Mouse (Mus musculus): Measurements from ENCODE around the gene Pmepa1.

The Pmepa1 gene

DNA sequence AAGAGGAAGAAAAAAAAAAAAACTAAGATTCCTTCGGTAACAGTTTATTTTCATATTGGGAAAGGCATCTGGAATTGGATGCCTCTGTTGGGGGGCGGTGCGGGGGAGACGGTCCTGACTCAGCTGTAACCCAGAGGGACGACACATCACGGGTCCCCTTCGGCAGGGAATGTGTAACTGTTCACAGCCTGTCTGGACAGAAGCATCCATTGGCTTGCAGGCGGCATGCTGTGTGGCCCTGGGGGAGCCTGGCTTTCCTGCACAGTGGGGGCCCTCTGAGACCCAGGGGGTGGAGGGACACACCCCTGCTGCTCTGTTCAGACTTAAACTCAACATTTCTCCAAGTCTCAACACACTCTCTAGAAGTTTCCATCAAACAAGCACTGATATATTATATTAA, 49.5 kb downstream of the Pmepa1 start:
- no peak for DNase-seq (ENCODE audit: extremely low read depth, low read depth)

- DNase-seq (ENCODE audit: extremely low read depth, low read depth): no peak
These were observed 50.4 kb downstream of the Pmepa1 start for GRCm38 (mm10) chr2:173225906-173226305.

DNA sequence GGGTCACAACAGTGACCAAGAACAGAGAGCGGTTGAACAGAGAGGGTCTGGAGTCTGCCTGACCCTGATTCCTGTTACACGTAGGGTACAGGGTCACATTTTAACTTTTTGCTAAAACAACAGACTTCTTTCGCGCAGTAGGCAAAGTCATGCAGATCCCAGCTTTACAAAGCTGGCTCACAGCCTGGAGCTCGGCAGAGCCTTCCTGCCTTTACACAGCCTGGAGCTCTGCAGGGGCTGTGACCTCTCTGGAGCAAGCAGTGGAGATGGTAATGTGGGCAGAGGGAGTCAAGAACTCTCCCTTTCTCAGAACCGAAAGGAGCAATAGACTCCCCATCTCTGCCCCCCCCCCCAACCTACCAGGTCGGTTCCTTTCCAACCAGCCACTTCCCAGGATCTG, 51.5 kb downstream of the Pmepa1 start:
- no peak for DNase-seq (ENCODE audit: extremely low read depth, low read depth)

DNA sequence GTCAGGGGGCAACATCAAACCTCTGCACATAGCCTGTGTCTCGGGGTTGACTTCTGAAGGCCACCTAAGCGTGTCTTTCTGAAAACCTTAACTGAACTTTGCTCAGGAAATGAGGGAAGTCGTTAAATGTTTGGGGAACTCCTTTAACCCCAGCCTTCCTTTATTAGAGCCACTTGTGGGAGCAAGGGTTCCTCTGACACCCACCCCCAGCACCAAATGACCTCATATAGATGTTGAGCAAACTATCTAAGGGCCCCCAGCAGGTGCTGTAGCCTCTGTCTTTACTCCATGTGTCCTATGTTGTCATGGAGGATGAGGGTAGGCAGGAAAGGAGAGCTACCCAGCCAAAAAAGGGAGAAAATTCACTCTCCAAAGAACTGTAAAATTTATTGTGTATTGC, 52.2 kb downstream of the Pmepa1 start:
- DNase-seq (ENCODE audit: extremely low read depth, low read depth): no peak

DNA sequence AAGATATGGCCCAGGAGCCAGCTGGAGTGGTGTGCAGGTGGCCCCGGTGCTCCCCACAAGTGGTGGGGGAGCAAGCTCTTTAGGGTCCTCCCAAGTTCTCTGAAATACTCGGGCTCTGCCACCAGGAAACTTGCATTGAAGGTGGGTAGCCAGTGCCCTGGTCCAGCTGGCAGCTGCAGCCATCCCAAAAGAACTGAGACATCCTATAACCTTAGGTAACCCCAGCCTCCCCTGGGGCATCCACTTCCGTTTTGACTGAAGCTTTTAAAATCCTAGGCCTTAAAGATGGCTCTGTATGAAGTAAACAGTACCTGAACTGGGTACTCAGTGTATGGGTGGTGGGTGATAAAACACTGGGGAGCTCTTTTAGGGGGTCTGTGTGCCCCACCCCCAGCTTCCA, 52.8 kb downstream of the Pmepa1 start:
- DNase-seq (ENCODE audit: extremely low read depth, low read depth): no peak

GRCm38 (mm10) chr2:173220754-173221153, 55.6 kb downstream of the Pmepa1 start:
- no peak for DNase-seq (ENCODE audit: extremely low read depth, low read depth)

- no peak for DNase-seq (ENCODE audit: extremely low read depth, low read depth)
These were observed 56.9 kb downstream of the Pmepa1 start for GRCm38 (mm10) chr2:173219256-173219954.

DNA sequence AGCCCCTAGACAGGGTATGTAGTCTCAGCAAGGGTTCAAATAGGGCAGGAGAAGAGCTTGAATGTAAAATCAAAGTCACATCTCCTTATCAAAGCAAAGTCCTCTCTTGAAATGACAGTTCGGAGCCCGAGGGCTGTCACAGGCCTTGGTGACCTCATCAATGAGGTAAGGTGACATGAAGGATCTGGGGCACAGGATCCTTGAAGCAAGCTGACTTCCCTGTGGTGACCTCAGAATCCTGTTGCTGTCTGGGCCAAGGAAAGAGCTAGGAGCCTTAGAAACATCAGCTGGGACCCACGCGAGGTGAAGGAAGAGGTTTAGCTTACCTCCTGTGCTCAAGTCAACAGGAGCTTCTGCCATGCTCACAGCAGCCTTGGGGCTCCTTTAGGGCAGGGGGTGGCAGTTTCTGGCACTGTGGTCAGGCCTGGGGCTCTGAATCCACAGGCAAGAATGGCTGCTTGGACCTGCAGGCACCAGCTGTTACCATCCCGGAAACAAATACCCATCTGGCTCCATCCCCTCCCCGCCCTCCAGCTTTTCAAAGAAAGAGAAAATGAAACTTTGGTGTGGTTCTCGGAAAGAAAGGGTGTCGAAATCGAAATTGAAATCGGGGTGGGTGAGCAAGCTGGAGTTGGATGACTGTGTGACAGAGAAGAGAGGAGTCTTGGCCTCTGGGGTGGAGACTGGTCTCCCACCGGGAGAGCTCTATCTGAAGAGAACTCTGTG, 57.8 kb downstream of the Pmepa1 start, which contains the start of gene Zbp1:
Zbp1 (minus strand) TSS at position 508 of the 726 bp plus-strand sequence.
- DNase-seq (ENCODE audit: extremely low read depth, low read depth): no peak

- no peak for DNase-seq (ENCODE audit: extremely low read depth, low read depth)
These were observed 58.5 kb downstream of the Pmepa1 start for GRCm38 (mm10) chr2:173217763-173218258.

DNA sequence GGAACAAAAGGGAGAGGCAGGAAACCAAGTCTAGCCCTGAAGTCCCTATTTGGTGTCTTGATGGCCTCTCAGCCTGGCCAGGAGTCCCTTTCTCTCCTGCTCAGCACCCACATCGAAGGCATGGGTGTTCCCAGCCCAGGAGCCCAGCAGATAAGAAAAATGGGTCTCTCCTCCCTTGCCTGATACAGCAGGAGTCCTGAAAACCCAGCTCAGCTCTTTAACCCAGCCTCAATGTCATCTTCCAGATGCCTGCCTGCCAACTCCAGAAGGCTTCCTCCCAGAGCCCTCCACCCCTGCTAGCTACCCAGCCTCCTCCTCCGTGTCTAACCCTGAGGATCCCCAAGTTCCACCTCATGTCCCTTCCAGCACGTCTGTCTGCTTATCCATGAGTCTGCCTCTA, 59.1 kb downstream of the Pmepa1 start:
- DNase-seq (ENCODE audit: extremely low read depth, low read depth): no peak

DNA sequence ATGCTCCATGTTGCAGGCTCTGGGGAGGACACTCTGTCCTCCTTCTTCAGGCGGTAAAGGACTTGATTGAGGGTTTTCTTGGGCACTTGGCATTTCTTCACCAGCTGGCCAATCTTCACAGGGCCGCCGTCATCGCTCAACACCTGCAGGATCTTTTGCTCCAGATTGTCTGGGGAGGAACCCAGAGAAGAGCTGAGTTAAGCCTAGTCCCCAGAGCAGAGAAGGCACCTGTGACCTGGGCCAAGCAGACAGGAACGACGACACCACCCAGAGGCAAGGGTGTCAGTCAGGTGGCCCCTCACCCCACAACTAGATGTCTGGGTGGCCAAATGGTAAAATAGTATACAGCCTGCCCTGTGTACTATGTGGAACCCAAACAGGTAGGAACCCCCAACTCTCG, 59.5 kb downstream of the Pmepa1 start:
- DNase-seq (ENCODE audit: extremely low read depth, low read depth): no peak

DNA sequence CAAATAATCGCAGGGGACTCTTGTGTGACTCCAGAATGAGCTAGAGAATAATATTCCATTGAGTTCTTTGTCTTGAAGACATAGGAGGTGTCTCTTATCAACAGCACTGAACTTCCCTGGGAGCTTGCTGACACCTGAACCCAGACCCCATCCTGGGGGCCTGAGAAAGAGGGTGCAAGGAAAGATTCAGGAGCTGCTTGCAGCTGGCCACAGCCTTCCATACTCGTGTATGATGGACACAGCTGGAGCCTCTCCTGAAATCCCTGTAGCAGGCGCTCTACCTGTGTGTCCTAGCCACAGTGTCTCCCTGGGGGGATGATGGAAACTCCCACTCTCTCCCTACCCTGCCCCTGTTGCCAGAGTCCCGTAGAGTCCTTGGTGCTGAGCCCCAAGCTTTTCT, 64.1 kb downstream of the Pmepa1 start:
- DNase-seq (ENCODE audit: extremely low read depth, low read depth): no peak

DNA sequence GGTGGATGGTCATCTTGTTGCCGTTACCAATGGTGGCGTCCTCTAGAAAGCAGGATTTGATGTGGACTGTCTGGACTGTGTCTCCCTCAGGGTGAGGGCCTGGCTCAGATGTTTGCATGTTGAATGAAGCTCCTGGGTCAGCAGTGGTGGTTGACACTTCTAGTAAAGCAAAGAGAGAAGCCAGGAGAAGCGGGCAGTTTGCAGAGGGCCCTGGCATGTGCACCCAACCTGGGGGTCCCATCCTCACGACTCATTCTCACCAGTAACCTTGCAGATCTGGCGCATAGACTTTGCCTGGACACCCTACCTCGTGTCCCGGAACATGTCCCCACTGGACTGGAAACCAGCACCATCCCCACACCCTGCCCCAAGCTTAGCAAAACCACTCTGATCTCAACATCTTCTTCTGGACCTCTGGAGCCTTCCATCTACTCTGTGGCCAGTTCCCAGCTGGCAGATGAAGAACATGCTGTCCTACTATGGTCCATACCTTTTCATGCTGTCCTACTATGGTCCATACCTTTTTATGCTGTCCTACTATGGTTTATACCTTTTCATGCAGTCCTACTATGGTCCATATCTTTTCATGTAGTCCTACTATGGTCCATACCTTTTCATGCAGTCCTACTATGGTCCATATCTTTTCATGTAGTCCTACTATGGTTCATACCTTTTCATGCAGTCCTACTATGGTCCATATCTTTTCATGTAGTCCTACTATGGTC, 67.1 kb downstream of the Pmepa1 start:
- no peak for DNase-seq (ENCODE audit: extremely low read depth, low read depth)

- no peak for DNase-seq (ENCODE audit: extremely low read depth, low read depth)
These were observed 69.3 kb downstream of the Pmepa1 start for GRCm38 (mm10) chr2:173207051-173207450.

- no peak for DNase-seq (ENCODE audit: extremely low read depth, low read depth)
These were observed 70.7 kb downstream of the Pmepa1 start for GRCm38 (mm10) chr2:173205563-173206099.

- DNase-seq (ENCODE audit: extremely low read depth, low read depth): no peak
These were observed 71.7 kb downstream of the Pmepa1 start for GRCm38 (mm10) chr2:173204671-173205070.

- DNase-seq (ENCODE audit: extremely low read depth, low read depth): no peak
These were observed 72.6 kb downstream of the Pmepa1 start for GRCm38 (mm10) chr2:173203726-173204125.

DNA sequence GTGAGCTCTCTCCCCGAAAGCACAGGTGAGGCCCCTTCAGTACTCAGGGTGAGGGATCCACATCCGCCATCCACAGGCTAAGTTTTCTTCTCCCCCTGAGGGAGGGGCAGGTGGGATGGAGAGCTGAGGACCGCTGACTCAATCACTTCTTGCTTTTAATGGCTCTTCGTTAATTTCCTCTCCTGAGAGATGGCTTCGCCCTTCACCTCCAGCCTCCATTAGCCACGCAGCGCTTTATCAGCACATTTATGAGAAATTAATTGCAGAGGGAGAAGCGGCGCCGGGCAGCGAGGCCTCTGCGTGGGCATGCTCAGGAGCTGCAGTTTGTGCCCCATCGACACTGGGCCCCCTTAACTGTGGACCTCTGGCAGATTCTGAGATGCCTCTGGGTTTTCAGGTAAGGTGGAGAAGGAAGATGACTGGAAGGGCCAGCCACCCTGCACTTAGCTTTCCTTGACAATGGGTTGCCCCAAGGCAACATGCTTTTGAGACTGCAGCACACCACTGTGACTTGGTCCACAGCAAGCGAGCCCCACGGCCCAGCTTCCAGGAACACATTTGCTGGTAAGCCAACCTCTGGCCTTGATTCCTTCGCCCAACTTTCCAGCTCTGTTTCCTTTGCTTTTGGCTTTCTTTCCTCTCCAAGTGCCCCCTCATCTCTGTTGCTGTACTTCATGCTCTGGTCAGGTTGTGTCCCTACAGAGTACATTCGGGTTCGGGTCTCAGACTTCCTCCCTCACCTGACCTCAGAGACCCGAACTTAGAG, 73.2 kb downstream of the Pmepa1 start:
- no peak for DNase-seq (ENCODE audit: extremely low read depth, low read depth)

- DNase-seq (ENCODE audit: extremely low read depth, low read depth): no peak
These were observed 81.5 kb downstream of the Pmepa1 start for GRCm38 (mm10) chr2:173194796-173195195.

DNA sequence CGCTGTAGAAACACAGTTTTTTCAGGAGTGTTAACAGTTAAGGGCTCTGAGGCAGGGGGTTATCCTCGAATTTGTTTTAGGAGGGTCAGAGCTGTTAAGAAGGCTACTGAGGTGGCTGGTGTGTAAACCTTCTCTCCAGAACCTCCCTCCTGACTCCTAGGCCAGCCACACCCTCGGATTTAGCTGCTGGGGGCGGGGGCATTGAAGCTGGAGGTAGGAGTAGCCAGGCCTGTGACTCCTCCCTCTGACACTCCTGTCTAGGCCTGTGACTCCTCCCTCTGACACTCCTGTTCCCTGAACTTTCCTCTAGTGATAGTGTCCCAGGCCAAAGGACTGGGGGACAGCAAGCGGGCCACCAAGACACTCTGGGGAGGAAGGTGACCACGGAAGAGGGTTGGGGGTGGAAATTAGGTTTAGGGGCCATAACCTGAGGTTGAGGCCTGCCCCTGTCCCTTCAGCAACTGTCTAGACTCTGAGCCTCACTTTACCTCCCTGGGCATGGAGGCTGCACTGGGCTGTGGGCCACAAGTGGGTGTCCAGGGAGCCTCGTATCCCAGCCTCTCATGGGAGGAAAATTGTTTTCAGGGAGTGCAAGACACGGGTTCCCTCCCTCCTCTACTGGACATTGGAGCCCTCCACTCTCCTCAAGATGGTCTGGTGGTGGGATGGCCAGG, 89.0 kb downstream of the Pmepa1 start:
- no peak for DNase-seq (ENCODE audit: extremely low read depth, low read depth)

Measured in MEL-GATA-1-ER (cell line).